Mouse (Mus musculus) testis, adult 2 months (tissue): ENCODE data around the gene Ahcy.

Experiments used
- CTCF ChIP-seq: fragments of 200-500 bp; IDR thresholded peaks from 2 replicates; pipeline ENCODE4 v1.5.1; 2012; ENCODE audit warnings: low read depth, mild to moderate bottlenecking, inconsistent platforms, low read length, moderate library complexity; ENCODE audit not compliant: control insufficient read depth, insufficient read depth, insufficient replicate concordance
- POLR2A ChIP-seq: fragments of 200-500 bp; IDR thresholded peaks from 2 replicates; pipeline ENCODE4 v1.6.1; 2012; ENCODE audit warnings: low read depth, mild to moderate bottlenecking, inconsistent platforms, low read length, moderate library complexity; ENCODE audit not compliant: control insufficient read depth

DNA sequence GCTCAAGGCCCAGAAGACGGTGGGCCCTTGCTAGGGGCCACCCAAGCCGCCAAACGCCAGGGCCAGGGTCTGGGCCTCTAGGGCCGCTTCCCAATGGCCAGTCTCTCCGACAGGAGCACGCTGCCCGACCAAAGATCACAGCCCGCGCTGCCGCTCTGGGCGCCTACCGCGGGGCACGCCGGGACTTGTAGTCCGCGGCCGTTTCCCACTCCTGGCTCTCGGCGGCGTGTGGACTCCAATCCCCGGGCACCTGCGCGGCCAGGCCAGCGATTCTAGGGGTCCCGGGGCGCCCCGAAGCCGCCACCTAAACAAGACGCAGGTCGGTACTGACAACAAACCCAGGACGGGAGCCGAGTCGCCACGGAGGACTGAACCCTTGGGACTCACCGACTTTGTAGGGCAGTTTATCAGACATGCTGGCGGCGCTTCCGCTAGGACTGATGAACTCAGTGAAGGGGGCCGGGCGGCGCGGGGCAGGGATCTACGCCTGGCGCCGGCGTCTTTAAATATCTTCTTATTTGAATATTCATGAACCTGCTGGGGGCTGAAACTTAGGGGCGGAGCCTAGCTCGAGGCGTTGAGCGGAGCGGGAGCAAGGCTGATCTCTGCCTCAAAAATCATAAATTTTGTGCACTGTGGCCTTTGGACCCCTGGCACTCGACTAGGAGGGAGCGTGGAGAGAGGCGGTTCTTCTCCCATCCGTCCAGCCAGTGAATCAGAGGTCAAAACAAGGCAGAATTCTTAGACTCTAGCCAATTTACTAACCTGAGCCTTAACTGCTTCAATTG is at the start of gene Ahcy:
- TF ChIP-seq POLR2A (peak; percentile 31; the same call in 1 of the 2 replicates), CTCF (no peak)
